Mouse (Mus musculus): ENCODE results near the gene Bcl11a.

GRCm38 (mm10) chr11:24116041-24116440, 38.2 kb downstream of the Bcl11a start:
- TF ChIP-seq TAL1 (IDR thresholded peaks at IDR 0.05; ENCODE audit: low read length) (no peak), GATA1 (IDR thresholded peaks at IDR 0.05; ENCODE audit: low read length) (no peak)

Data from erythroblast, embryonic 14.5 days (primary cell).